Mouse (Mus musculus): ENCODE data around the gene Prpf40a. TPM values are rescaled to one million over a fixed set of nuclear protein-coding genes. Genes with fewer than 3 reads are reported as not detected.

Prpf40a gene
- polyA plus RNA-seq (2015; fragmentation: Nextera tagmentation; extraction: Ambion mirVana) = 122 and 131 TPM in 2 replicates

- Histone ChIP-seq H3K36me3 (ENCODE audit: control insufficient read depth, insufficient read depth) (peaks cover 12% of the 10 kb centered on the region), H3K9ac (replicated peaks; ENCODE audit: low read depth, low read length) (peak within 1 kb of the TSS; percentile 88), H3K27me3 (replicated peaks; ENCODE audit: control insufficient read depth, insufficient read depth, low read length) (no peaks in the 10 kb centered on the region), H3K27ac (ENCODE audit: low read length) (peak within 1 kb of the TSS; percentile 98), H3K4me1 (replicated peaks; ENCODE audit: control insufficient read depth, insufficient read depth, low read length) (peaks cover 13% of the 10 kb centered on the region), H3K4me3 (replicated peaks; ENCODE audit: low read length) (peak within 1 kb of the TSS; percentile 99), H3K4me2 (ENCODE audit: low read length) (peak within 1 kb of the TSS; percentile 78), H3K9me3 (ENCODE audit: control insufficient read depth, low read length) (no peaks in the 10 kb centered on the region)
- under 1% methylated on average over 47 of the region's 53 CpGs for WGBS
- peak; percentile 96 for ATAC-seq
Observed at GRCm38 (mm10) chr2:53190684-53191511, at the start of gene Prpf40a. Prpf40a (minus strand) TSS chr2:53191284.

- peaks cover 2% of the 10 kb centered on the region; the same call in 1 of the 2 replicates for H3K9me3 ChIP-seq (ENCODE audit: control insufficient read depth, low read length)
- ATAC-seq = no peak
- no peaks in the 10 kb centered on the region for H3K4me1 ChIP-seq (replicated peaks; ENCODE audit: control insufficient read depth, insufficient read depth, low read length)
- no peak overlapping the region for H3K4me3 ChIP-seq (replicated peaks; ENCODE audit: low read length)
- H3K4me2 ChIP-seq (ENCODE audit: low read length) = no peak overlapping the region
- no peak overlapping the region for H3K27ac ChIP-seq (ENCODE audit: low read length)
- H3K27me3 ChIP-seq (replicated peaks; ENCODE audit: control insufficient read depth, insufficient read depth, low read length) = no peaks in the 10 kb centered on the region
- H3K36me3 ChIP-seq (ENCODE audit: control insufficient read depth, insufficient read depth) = peaks cover 6% of the 10 kb centered on the region; the same call in 1 of the 2 replicates
- WGBS = 91% methylated on average over 5 of the region's 5 CpGs
- H3K9ac ChIP-seq (replicated peaks; ENCODE audit: low read depth, low read length) = no peak overlapping the region
Observed at GRCm38 (mm10) chr2:53222242-53222641, 31.2 kb upstream of the Prpf40a start.

- H3K4me2 ChIP-seq (ENCODE audit: low read length) = no peak overlapping the region
- no peak overlapping the region for H3K27ac ChIP-seq (ENCODE audit: low read length)
- H3K27me3 ChIP-seq (replicated peaks; ENCODE audit: control insufficient read depth, insufficient read depth, low read length) = no peaks in the 10 kb centered on the region
- peaks cover 2% of the 10 kb centered on the region for H3K36me3 ChIP-seq (ENCODE audit: control insufficient read depth, insufficient read depth)
- H3K4me1 ChIP-seq (replicated peaks; ENCODE audit: control insufficient read depth, insufficient read depth, low read length) = no peaks in the 10 kb centered on the region
- no peaks in the 10 kb centered on the region for H3K9me3 ChIP-seq (ENCODE audit: control insufficient read depth, low read length)
- ATAC-seq = no peak
- no peak overlapping the region for H3K4me3 ChIP-seq (replicated peaks; ENCODE audit: low read length)
- H3K9ac ChIP-seq (replicated peaks; ENCODE audit: low read depth, low read length) = no peak overlapping the region
- 100% methylated on average over 1 of the region's 1 CpGs for WGBS
Observed at GRCm38 (mm10) chr2:53213493-53213892, 22.4 kb upstream of the Prpf40a start.

- ATAC-seq = no peak
- no peaks in the 10 kb centered on the region for H3K27me3 ChIP-seq (replicated peaks; ENCODE audit: control insufficient read depth, insufficient read depth, low read length)
- H3K9me3 ChIP-seq (ENCODE audit: control insufficient read depth, low read length) = no peaks in the 10 kb centered on the region
- H3K4me1 ChIP-seq (replicated peaks; ENCODE audit: control insufficient read depth, insufficient read depth, low read length) = no peaks in the 10 kb centered on the region
- H3K9ac ChIP-seq (replicated peaks; ENCODE audit: low read depth, low read length) = no peak overlapping the region
- peaks cover 5% of the 10 kb centered on the region; the same call in 1 of the 2 replicates for H3K36me3 ChIP-seq (ENCODE audit: control insufficient read depth, insufficient read depth)
- H3K27ac ChIP-seq (ENCODE audit: low read length) = no peak overlapping the region
- no peak overlapping the region for H3K4me2 ChIP-seq (ENCODE audit: low read length)
- H3K4me3 ChIP-seq (replicated peaks; ENCODE audit: low read length) = no peak overlapping the region
Observed at GRCm38 (mm10) chr2:53206749-53207148, 15.7 kb upstream of the Prpf40a start.

GRCm38 (mm10) chr2:53204373-53205274 lies 13.5 kb upstream of the Prpf40a start:
- H3K4me2 ChIP-seq (ENCODE audit: low read length) = no peak overlapping the region
- no peak overlapping the region for H3K9ac ChIP-seq (replicated peaks; ENCODE audit: low read depth, low read length)
- no peak overlapping the region for H3K4me3 ChIP-seq (replicated peaks; ENCODE audit: low read length)
- WGBS = 65% methylated on average over 5 of the region's 5 CpGs
- H3K4me1 ChIP-seq (replicated peaks; ENCODE audit: control insufficient read depth, insufficient read depth, low read length) = no peaks in the 10 kb centered on the region
- H3K27ac ChIP-seq (ENCODE audit: low read length) = no peak overlapping the region
- ATAC-seq = peak; percentile 77
- H3K27me3 ChIP-seq (replicated peaks; ENCODE audit: control insufficient read depth, insufficient read depth, low read length) = no peaks in the 10 kb centered on the region
- H3K9me3 ChIP-seq (ENCODE audit: control insufficient read depth, low read length) = no peaks in the 10 kb centered on the region
- H3K36me3 ChIP-seq (ENCODE audit: control insufficient read depth, insufficient read depth) = peaks cover 3% of the 10 kb centered on the region; the same call in 1 of the 2 replicates

- H3K9me3 ChIP-seq (ENCODE audit: control insufficient read depth, low read length) = no peaks in the 10 kb centered on the region
- no peak overlapping the region for H3K4me2 ChIP-seq (ENCODE audit: low read length)
Observed at GRCm38 (mm10) chr2:53200164-53200885, 9.2 kb upstream of the Prpf40a start.

GRCm38 (mm10) chr2:53199203-53199602 lies 8.1 kb upstream of the Prpf40a start:
- Histone ChIP-seq H3K36me3 (ENCODE audit: control insufficient read depth, insufficient read depth) (peaks cover 14% of the 10 kb centered on the region), H3K4me1 (replicated peaks; ENCODE audit: control insufficient read depth, insufficient read depth, low read length) (no peaks in the 10 kb centered on the region), H3K27me3 (replicated peaks; ENCODE audit: control insufficient read depth, insufficient read depth, low read length) (no peaks in the 10 kb centered on the region), H3K9me3 (ENCODE audit: control insufficient read depth, low read length) (no peaks in the 10 kb centered on the region), H3K27ac (ENCODE audit: low read length) (no peak overlapping the region), H3K9ac (replicated peaks; ENCODE audit: low read depth, low read length) (no peak overlapping the region), H3K4me3 (replicated peaks; ENCODE audit: low read length) (no peak overlapping the region), H3K4me2 (ENCODE audit: low read length) (no peak overlapping the region)
- no peak for ATAC-seq
- whole genome bisulfite sequencing = 96% methylated on average over 1 of the region's 1 CpGs

More at GRCm38 (mm10) chr2:53200164-53200885, 9.2 kb upstream of the Prpf40a start:
- Histone ChIP-seq H3K36me3 (ENCODE audit: control insufficient read depth, insufficient read depth) (peaks cover 11% of the 10 kb centered on the region; the same call in 1 of the 2 replicates), H3K27ac (ENCODE audit: low read length) (no peak overlapping the region), H3K27me3 (replicated peaks; ENCODE audit: control insufficient read depth, insufficient read depth, low read length) (no peaks in the 10 kb centered on the region), H3K4me1 (replicated peaks; ENCODE audit: control insufficient read depth, insufficient read depth, low read length) (no peaks in the 10 kb centered on the region), H3K4me3 (replicated peaks; ENCODE audit: low read length) (no peak overlapping the region), H3K9ac (replicated peaks; ENCODE audit: low read depth, low read length) (no peak overlapping the region)
- ATAC-seq = no peak
- WGBS = 92% methylated on average over 4 of the region's 4 CpGs

- H3K9me3 ChIP-seq (ENCODE audit: control insufficient read depth, low read length) = no peaks in the 10 kb centered on the region
- peaks cover 7% of the 10 kb centered on the region for H3K4me1 ChIP-seq (replicated peaks; ENCODE audit: control insufficient read depth, insufficient read depth, low read length)
- H3K36me3 ChIP-seq (ENCODE audit: control insufficient read depth, insufficient read depth) = peaks cover 11% of the 10 kb centered on the region
- no peak overlapping the region for H3K27ac ChIP-seq (ENCODE audit: low read length)
- WGBS = 91% methylated on average over 10 of the region's 10 CpGs
- no peak overlapping the region for H3K4me3 ChIP-seq (replicated peaks; ENCODE audit: low read length)
- ATAC-seq = no peak
- no peaks in the 10 kb centered on the region for H3K27me3 ChIP-seq (replicated peaks; ENCODE audit: control insufficient read depth, insufficient read depth, low read length)
- no peak overlapping the region for H3K9ac ChIP-seq (replicated peaks; ENCODE audit: low read depth, low read length)
- H3K4me2 ChIP-seq (ENCODE audit: low read length) = no peak overlapping the region
Observed at GRCm38 (mm10) chr2:53196431-53196830, 5.3 kb upstream of the Prpf40a start.

All from forebrain, embryonic 16.5 days (tissue).